Mouse (Mus musculus) large intestine, adult 2 months (tissue): ENCODE measurements around the gene Mtif3. TPM values are rescaled to one million over a fixed set of nuclear protein-coding genes. Genes with fewer than 3 reads are reported as not detected.

Experiments
- DNase-seq: peaks from one replicate; pipeline ENCODE4 v3.0.0-alpha.2; 2012; ENCODE audit warnings: low read depth, low spot score
- WGBS: fragments of 180-500 bp; shearing (Covaris S2); methylation state at CpG from one replicate; pipeline ENCODE4 v1.1.7; 2018; 5-methylcytosine and 5-hydroxymethylcytosine counted together
- polyA plus RNA-seq: library from polyadenylated mRNA; depleted of rRNA; stranded (reverse); fragments of >200 nt; gene quantifications from 2 replicates; pipeline ENCODE4 v1.2.3, GENCODE M21; 2012; rRNA removed

Mtif3 gene
- polyA plus RNA-seq, result 11.9 and 13.9 TPM in 2 replicates

GRCm38 (mm10) chr5:146963118-146963936 lies at the start of gene Mtif3:
Gene Mtif3, minus strand, starts transcription at chr5:146963800.
- DNase-seq, result peak; percentile 67
- WGBS, result 1% methylated on average over 46 of the region's 46 CpGs

- no peak for DNase-seq
- 67% methylated on average over 10 of the region's 10 CpGs for WGBS
These were observed 47.7 kb upstream of the Mtif3 start for GRCm38 (mm10) chr5:147011333-147011732.

GRCm38 (mm10) chr5:147003303-147003702 lies 39.7 kb upstream of the Mtif3 start:
- no peak for DNase-seq
- WGBS, result 43% methylated on average over 1 of the region's 1 CpGs

DNA sequence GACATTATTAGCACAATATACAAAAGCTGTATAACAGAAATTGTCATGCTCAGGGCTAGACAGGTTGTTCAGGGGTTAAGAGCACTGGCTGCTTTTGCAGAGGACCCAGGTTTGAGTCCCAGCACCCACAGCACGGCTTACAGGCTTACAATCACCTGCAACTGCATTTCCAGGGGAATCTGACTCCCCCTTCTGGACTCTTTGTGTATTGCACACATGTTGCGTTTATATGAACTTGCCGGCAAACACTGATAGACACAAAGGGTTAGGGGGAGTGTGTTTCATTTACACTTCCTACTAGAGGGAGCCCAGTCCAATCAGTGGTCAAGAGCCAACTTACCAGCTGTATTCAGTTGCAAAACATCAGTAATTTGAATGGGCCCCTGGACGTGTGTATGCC lies 37.7 kb upstream of the Mtif3 start:
- WGBS, result 69% methylated on average over 4 of the region's 4 CpGs
- no peak for DNase-seq

DNA sequence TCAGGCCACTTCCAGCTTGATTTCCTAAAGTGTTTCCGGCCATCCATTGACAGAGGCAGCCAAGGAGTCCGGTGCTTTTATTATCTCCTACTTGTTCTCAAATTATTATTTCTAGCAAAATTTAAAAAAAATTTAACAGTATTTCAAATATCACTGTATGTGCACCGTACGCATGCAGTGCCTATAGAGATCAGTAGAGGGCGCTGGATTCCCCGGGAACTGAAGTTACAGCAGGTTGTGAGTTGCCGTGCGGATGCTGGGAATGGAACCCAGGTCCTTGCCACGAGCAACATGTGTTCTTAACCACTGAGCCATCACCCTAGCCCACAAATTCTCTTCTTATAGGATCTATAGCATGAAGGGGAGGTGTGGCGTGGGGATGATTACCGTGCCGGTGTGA lies 35.2 kb upstream of the Mtif3 start:
- WGBS, result 94% methylated on average over 12 of the region's 12 CpGs
- DNase-seq, result no peak

DNA sequence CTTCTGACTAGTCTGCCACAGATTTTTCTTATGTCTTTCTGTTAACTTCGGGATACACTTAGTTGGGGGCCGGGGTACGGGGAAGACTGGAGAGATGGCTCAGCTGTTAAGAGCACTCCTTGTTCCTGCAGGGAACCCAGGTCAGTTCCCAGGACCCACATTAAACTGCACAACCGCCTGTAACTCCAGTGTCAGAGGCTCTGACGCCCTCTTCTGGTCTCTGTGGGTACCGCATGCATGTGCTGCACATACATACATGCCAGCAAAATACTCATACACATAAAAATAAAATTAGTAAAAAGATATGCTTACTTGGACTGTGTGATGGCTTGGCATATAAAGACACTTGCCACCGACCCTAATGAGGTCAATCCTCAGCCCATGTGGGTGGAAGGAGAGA lies 33.2 kb upstream of the Mtif3 start:
- 87% methylated on average over 7 of the region's 7 CpGs for WGBS
- DNase-seq, result no peak

- 51% methylated on average over 6 of the region's 6 CpGs for WGBS
- DNase-seq, result no peak
These were observed 31.4 kb upstream of the Mtif3 start for GRCm38 (mm10) chr5:146994973-146995372.

DNA sequence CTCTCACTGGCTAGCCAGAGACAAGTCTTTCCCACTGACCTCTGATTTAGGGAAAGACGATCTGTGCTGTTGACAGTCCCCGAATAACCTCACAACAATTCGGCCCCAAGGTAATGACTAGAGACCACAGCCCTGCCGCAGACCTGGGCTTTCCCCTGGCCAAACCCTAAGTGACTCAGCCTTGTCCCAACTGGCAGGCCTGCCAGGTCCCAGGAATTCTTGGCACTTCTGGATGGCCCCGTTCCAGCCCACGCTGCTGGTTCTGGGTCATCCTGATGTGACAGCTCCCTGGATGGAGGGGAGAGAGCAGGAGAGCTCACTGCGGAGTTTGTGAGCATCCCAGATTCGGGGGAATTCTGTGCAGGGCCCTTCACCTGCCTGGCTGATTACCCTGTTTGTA lies 29.9 kb upstream of the Mtif3 start:
- no peak for DNase-seq
- 23% methylated on average over 8 of the region's 8 CpGs for WGBS

GRCm38 (mm10) chr5:146989051-146989450 lies 25.5 kb upstream of the Mtif3 start:
- WGBS, result 65% methylated on average over 5 of the region's 5 CpGs
- no peak for DNase-seq

DNA sequence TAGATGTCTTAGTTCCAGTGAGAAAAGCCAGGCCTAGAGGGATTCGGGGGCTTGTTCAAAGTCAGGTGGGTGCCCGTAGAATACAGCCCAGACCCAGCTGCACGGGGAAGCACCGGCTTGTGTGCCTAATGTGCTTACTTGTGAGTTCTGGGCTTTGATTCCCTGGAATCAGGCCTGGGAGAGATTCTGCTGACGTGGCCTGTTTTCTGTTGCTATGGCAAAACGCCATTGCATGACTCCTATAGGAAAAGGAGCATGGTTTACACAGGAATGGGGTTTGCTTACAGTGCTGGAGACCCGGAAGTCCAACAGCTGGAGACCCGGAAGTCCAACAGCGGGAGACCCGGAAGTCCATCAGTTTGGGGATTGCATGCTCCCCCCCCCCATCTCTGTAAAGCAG lies 24.0 kb upstream of the Mtif3 start:
- 75% methylated on average over 10 of the region's 10 CpGs for WGBS
- no peak for DNase-seq

- 76% methylated on average over 21 of the region's 21 CpGs for WGBS
- no peak for DNase-seq
These were observed 22.3 kb upstream of the Mtif3 start for GRCm38 (mm10) chr5:146985725-146986433.

GRCm38 (mm10) chr5:146983216-146983615 lies 19.6 kb upstream of the Mtif3 start:
- 6% methylated on average over 8 of the region's 8 CpGs for WGBS
- no peak for DNase-seq

GRCm38 (mm10) chr5:146981376-146981775 lies 17.8 kb upstream of the Mtif3 start:
- 84% methylated on average over 6 of the region's 6 CpGs for WGBS
- DNase-seq, result no peak

- no peak for DNase-seq
- 30% methylated on average over 13 of the region's 13 CpGs for WGBS
These were observed 11.2 kb upstream of the Mtif3 start for GRCm38 (mm10) chr5:146974781-146975123.

DNA sequence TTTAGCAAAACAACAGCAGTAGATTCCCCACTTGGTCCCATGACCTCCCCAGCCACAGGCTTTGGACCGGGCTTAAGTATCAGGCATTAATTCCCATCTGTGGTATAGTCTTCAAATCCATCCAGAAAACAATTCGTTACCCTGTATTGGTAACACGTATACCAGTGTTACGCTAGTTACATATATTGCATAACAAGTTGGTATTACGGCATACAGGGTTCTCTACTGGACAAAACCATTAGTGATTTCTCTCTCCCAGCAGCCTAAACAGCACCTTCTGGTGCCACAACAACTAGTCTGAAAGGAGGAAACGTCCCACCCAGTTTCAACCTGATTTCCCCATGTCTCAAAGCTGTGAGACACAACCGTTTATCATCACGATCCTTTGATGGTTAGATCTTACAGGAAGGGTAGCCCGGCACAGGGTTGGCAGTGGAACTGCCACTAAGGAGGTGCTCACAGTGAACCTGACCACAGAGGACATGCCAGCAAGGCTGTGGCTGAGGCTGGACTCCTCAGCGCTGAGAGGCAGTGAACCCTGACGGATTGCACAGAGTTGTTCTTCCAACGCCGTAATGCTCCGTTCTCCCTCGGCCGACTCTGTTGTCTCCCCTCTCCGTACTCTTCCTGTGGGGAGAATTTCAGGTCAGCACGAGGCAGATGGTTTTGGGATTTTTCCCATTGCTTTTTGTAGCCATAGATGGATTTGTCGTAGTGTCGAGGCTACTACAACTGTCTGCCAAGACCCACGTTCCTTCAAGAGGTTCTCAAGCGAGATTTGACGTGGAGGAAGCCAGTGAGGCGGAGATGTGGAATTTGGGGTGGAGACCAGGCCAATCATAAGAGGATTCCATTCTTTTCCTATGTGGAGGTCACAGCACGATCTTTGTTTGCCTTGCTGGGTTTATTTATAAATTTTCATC lies 10.5 kb upstream of the Mtif3 start:
- no peak for DNase-seq
- 63% methylated on average over 25 of the region's 25 CpGs for WGBS

- no peak for DNase-seq
These were observed 9.8 kb upstream of the Mtif3 start for GRCm38 (mm10) chr5:146973353-146973752.

DNA sequence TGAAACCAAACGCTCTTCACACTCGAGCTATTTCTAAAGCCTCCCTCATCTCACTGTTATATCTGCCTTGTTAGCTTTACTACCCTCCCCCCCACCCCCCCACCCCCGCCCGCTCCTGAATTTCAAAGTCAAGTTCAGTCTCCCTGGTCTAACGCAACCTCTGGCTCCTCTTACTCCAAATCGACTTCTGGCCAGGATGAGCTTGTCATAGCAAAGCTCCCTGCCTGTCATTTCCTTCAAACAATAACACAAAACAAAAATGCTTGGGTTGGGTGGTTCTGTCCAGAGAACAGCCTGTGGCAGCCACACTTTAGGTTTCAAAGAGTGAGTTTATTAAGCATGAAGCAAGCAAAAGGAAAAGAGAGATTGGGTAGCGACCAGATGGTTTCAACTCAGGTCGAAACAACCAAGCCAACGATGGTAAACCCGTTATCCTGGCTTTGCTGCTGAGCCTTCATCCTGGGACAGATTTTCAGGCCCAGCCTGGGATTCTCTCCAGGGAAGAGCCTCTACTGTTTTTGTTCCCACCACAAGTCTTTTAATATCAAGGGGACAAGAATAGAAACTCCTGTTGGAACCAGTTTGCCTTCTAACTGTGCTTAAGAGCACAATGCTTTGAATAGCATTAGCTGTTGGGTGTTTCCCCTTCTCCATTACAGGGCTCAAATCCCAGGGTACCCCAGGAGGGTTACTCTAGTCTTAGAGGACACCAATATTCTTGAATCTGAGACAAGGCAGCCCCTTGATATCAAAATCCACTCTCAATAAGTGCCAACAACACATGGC lies 8.4 kb upstream of the Mtif3 start:
- DNase-seq, result no peak
- WGBS, result 62% methylated on average over 10 of the region's 10 CpGs

More at GRCm38 (mm10) chr5:146973353-146973752, 9.8 kb upstream of the Mtif3 start:
- WGBS, result 82% methylated on average over 9 of the region's 9 CpGs

DNA sequence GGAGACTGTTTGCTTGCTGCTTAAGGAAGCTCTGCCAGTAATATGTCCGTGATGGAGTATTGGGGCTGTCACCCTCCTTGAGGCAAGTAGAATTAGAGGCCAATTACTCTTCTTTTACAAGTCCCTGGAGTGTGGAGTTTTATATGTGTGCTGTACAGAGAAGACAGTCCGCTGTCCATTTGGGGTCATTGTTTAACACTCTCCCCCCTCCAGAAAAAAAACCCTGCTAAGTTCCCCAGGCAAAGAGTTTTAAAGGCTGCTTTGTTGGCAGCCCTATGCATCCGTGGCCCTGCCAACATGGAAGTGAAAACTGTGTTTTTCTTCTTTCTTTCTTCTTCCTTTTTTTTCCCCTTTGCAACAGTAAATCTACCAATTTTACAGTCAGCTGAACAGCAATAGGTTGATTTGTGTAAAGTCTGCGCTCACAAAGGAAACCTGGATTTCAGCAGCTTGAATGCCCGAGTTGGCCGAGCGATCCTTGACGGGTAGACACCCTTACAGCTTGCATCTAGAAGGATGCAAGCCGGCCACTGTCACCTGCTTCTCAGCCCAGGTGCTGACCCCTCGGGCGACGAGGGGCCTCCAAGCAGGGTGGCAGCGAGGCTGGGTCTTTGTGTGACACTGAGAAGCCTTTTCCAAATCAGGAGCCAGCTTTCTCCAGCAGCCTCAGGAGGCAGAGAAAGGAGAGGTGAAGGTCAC lies 5.2 kb upstream of the Mtif3 start:
- no peak for DNase-seq
- WGBS, result 72% methylated on average over 13 of the region's 13 CpGs

DNA sequence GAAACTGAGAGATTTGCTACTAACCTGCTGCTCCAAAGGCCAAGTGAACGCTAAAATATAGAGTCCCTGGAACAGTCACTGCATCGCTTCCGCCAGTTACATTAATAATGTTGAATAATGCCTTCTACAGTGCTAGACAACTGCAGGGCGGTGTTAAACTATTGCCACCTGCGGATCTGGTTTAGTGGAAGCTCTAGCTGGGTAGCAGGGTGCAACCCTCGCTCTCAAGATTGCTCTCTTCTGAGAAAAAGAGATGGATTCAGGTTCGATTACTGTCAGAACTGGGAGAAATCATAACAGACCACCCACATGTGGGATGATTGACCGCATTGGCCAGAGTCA lies 308 bp upstream of the Mtif3 start:
- DNase-seq, result no peak
- WGBS, result 46% methylated on average over 8 of the region's 8 CpGs
